In genomic region chr4:124861283-124862188, GRCm38 (mm10) we compare ENCODE assay signal across 8 mouse cellular contexts. TPM values are rescaled to one million over a fixed set of nuclear protein-coding genes. Genes with fewer than 3 reads are reported as not detected.
DNase-seq lines count a peak whose midpoint lies in the region; ATAC-seq and TF ChIP-seq lines count a peak whose summit lies in the region.

TSS of gene Maneal (minus strand) at chr4:124862171.

- H3K9ac ChIP-seq in neural tube, embryonic 15.5 days (replicated peaks): peak within 1 kb of the TSS; percentile 80

- H3K9me3 ChIP-seq in forebrain, embryonic 10.5 days: no peaks in the 10 kb centered on the region
- H3K9me3 ChIP-seq in neural tube, embryonic 15.5 days (replicated peaks): no peaks in the 10 kb centered on the region

- H3K27ac ChIP-seq in kidney, adult 2 months (ENCODE audit: insufficient read depth, low read depth, low read length): no peak within 1 kb of the TSS
- H3K27ac ChIP-seq in bone marrow macrophage, adult 2 months (ENCODE audit: insufficient read depth, low read depth, low read length): no peak within 1 kb of the TSS
- H3K27ac ChIP-seq in forebrain, embryonic 10.5 days: peak within 1 kb of the TSS; percentile 83
- peak within 1 kb of the TSS; percentile 84 for H3K27ac ChIP-seq in neural tube, embryonic 15.5 days (replicated peaks)

- WGBS in kidney, adult 2 months: 4% methylated on average over 76 of the region's 77 CpGs
- 4% methylated on average over 77 of the region's 77 CpGs for WGBS in forebrain, embryonic 10.5 days
- 2% methylated on average over 69 of the region's 77 CpGs for WGBS in neural tube, embryonic 15.5 days

- TF ChIP-seq CTCF in kidney, adult 2 months (conservative IDR thresholded peaks at IDR 0.05; ENCODE audit: insufficient read depth, insufficient read length, low read depth, low read length): no peak
- TF ChIP-seq CTCF in bone marrow macrophage, adult 2 months (IDR thresholded peaks at IDR 0.05; ENCODE audit: low read depth, low read length): no peak

- DNase-seq in kidney, adult 2 months: no peak
- DNase-seq in kidney, postnatal 25 days: no peak
- DNase-seq in forebrain, embryonic 10.5 days (ENCODE audit: extremely low spot score, low spot score): no peak
- DNase-seq in left cerebral cortex, postnatal 25 days (ENCODE audit: low spot score in 2 of 2): no peak
- no peak for DNase-seq in gastrocnemius, postnatal 4 days (ENCODE audit: low spot score in 2 of 2)
- DNase-seq in testis, postnatal 10 days (ENCODE audit: low spot score): no peak

- peak within 1 kb of the TSS; percentile 29; the same call in 1 of the 2 replicates for H3K4me3 ChIP-seq in kidney, adult 2 months (ENCODE audit: insufficient read depth, low read depth, low read length)
- peak within 1 kb of the TSS; percentile 30 for H3K4me3 ChIP-seq in bone marrow macrophage, adult 2 months (ENCODE audit: insufficient read depth, low read length)
- peak within 1 kb of the TSS; percentile 71 for H3K4me3 ChIP-seq in forebrain, embryonic 10.5 days
- peak within 1 kb of the TSS; percentile 73 for H3K4me3 ChIP-seq in neural tube, embryonic 15.5 days (replicated peaks)

- H3K27me3 ChIP-seq in kidney, adult 2 months (replicated peaks; ENCODE audit: control insufficient read depth, insufficient read depth, low read length): no peaks in the 10 kb centered on the region; the same call in 1 of the 2 replicates
- peaks cover 34% of the 10 kb centered on the region for H3K27me3 ChIP-seq in forebrain, embryonic 10.5 days (ENCODE audit: poor library complexity, severe bottlenecking)
- no peaks in the 10 kb centered on the region for H3K27me3 ChIP-seq in neural tube, embryonic 15.5 days (replicated peaks)

- H3K36me3 ChIP-seq in kidney, adult 2 months (ENCODE audit: control insufficient read depth, insufficient read depth, low read length): no peaks in the 10 kb centered on the region; the same call in 1 of the 2 replicates
- peaks cover 26% of the 10 kb centered on the region for H3K36me3 ChIP-seq in forebrain, embryonic 10.5 days (replicated peaks)
- peaks cover 30% of the 10 kb centered on the region for H3K36me3 ChIP-seq in neural tube, embryonic 15.5 days

- TF ChIP-seq POLR2A in kidney, adult 2 months (IDR thresholded peaks at IDR 0.05; ENCODE audit: low read depth, low read length): no peak
- TF ChIP-seq POLR2A in bone marrow macrophage, adult 2 months (IDR thresholded peaks at IDR 0.05; ENCODE audit: borderline replicate concordance, low read depth, low read length): no peak

- intact Hi-C loops in left cerebral cortex, postnatal 25 days (cut with DNase I): loop anchor here (5.0 kb wide), 1 partner anchor 76 kb away; the partner anchor contains the start of genes 9930104L06Rik and Cdca8

- no peaks in the 10 kb centered on the region for H3K4me1 ChIP-seq in kidney, adult 2 months (ENCODE audit: control insufficient read depth, insufficient read depth, low read length)
- H3K4me1 ChIP-seq in bone marrow macrophage, adult 2 months (ENCODE audit: control insufficient read depth, insufficient read depth, low read length): no peaks in the 10 kb centered on the region
- peaks cover 26% of the 10 kb centered on the region for H3K4me1 ChIP-seq in forebrain, embryonic 10.5 days
- H3K4me1 ChIP-seq in neural tube, embryonic 15.5 days: peaks cover 31% of the 10 kb centered on the region

- peak within 1 kb of the TSS; percentile 85 for H3K4me2 ChIP-seq in neural tube, embryonic 15.5 days

- peak; percentile 49 for ATAC-seq in neural tube, embryonic 15.5 days (ENCODE audit: low FRiP score)

RNA-seq across cellular contexts. Expression of gene Maneal, which starts in this region (rescaled TPM):
- 0.27 and 0.33 TPM in 2 replicates for polyA plus RNA-seq in kidney, adult 2 months (2012; rRNA removed)
- polyA plus RNA-seq in bone marrow macrophage, adult 2 months (2012; ENCODE audit: insufficient read depth, insufficient read length, missing spikeins): not detected in 2 replicates
- polyA plus RNA-seq in forebrain, embryonic 10.5 days (2016; fragmentation: Nextera tagmentation; extraction: Ambion mirVana): 2.3 and 2.6 TPM in 2 replicates
- total RNA-seq in left cerebral cortex, postnatal 25 days (2021): 10 to 100 TPM; 49.2 to 51.7 TPM
- polyA plus RNA-seq in neural tube, embryonic 15.5 days (2015; fragmentation: Nextera tagmentation; extraction: Ambion mirVana): 10.4 and 17.8 TPM in 2 replicates
- total RNA-seq in gastrocnemius, postnatal 4 days (2021): under 1 TPM; 0.34 to 0.47 TPM

Comparison
In these comparisons a context has a peak if more than half of its experiments do, and no peak if none do; other contexts are left out.
1. RNA of gene Maneal (total RNA-seq): 49.2 to 51.7 TPM in left cerebral cortex, postnatal 25 days; 0.34 to 0.47 TPM in gastrocnemius, postnatal 4 days; every median in the first group is over 10 times any median in the second.
2. H3K27ac ChIP-seq: peak in forebrain, embryonic 10.5 days (single experiment) and neural tube, embryonic 15.5 days (single experiment); none in kidney, adult 2 months (single experiment) and bone marrow macrophage, adult 2 months (single experiment).
3. Peak in every context shown above with its lines, with median percentiles within 50 percentile points of each other: H3K4me3 ChIP-seq.